Mouse (Mus musculus) neural tube, embryonic 12.5 days (tissue): Measurements from ENCODE around the gene Cd80. TPM values are rescaled to one million over a fixed set of nuclear protein-coding genes. Genes with fewer than 3 reads are reported as not detected.

Source experiments
- ATAC-seq: fragments of 200-750 bp; cut with Nextera tagmentation; 2 replicates; pipeline ENCODE4 v1.8.0; 2017; ENCODE audit warnings: low read depth, mild to moderate bottlenecking, moderate TSS enrichment, moderate library complexity; ENCODE audit not compliant: low FRiP score
- H3K27ac ChIP-seq: fragments of 300-500 bp; sonication (generic); 2 replicates; pipeline ENCODE4 v1.5.1; 2016
- H3K27me3 ChIP-seq: fragments of 300-500 bp; sonication (generic); replicated peaks from 2 replicates; pipeline ENCODE4 v1.6.1; 2016; ENCODE audit warnings: mild to moderate bottlenecking
- H3K36me3 ChIP-seq: fragments of 300-500 bp; sonication (generic); 2 replicates; pipeline ENCODE4 v1.6.1; 2016; ENCODE audit warnings: mild to moderate bottlenecking
- H3K4me1 ChIP-seq: fragments of 300-500 bp; sonication (generic); 2 replicates; pipeline ENCODE4 v1.6.1; 2016
- H3K4me2 ChIP-seq: fragments of 300-500 bp; sonication (generic); replicated peaks from 2 replicates; pipeline ENCODE4 v1.6.1; 2016; ENCODE audit warnings: mild to moderate bottlenecking
- H3K4me3 ChIP-seq: fragments of 300-500 bp; sonication (generic); 2 replicates; pipeline ENCODE4 v1.5.1; 2016
- H3K9ac ChIP-seq: fragments of 300-500 bp; sonication (generic); 2 replicates; pipeline ENCODE4 v1.6.1; 2016; ENCODE audit warnings: mild to moderate bottlenecking
- H3K9me3 ChIP-seq: fragments of 300-500 bp; sonication (generic); 2 replicates; pipeline ENCODE4 v1.6.1; 2016; ENCODE audit warnings: mild to moderate bottlenecking
- whole genome bisulfite sequencing: fragments of 180-500 bp; shearing (Covaris S2); methylation state at CpG from one replicate; pipeline ENCODE4 v1.1.7; 2016; 5-methylcytosine and 5-hydroxymethylcytosine counted together
- polyA plus RNA-seq: library from polyadenylated mRNA; unstranded; fragments of >200 nt; fragmentation: Nextera tagmentation; extraction: Ambion mirVana; gene quantifications from 2 replicates; pipeline ENCODE4 v1.2.1, GENCODE M21; 2016

The Cd80 gene
- polyA plus RNA-seq, 1 experiment from 2014 or later = 0.87 TPM

GRCm38 (mm10) chr16:38519140-38519539 is 63.8 kb downstream of the Cd80 start:
- 96% methylated on average over 2 of the region's 2 CpGs for WGBS
- H3K4me2 ChIP-seq = no peak overlapping the region
- ATAC-seq = no peak
- H3K27ac ChIP-seq = no peak overlapping the region
- no peaks in the 10 kb centered on the region for H3K9me3 ChIP-seq
- peaks cover 32% of the 10 kb centered on the region for H3K36me3 ChIP-seq
- H3K4me1 ChIP-seq = peaks cover 8% of the 10 kb centered on the region
- no peaks in the 10 kb centered on the region for H3K27me3 ChIP-seq
- H3K9ac ChIP-seq = no peak overlapping the region
- no peak overlapping the region for H3K4me3 ChIP-seq

- WGBS = 41% methylated on average over 8 of the region's 8 CpGs
- Histone ChIP-seq H3K36me3 (peaks cover 41% of the 10 kb centered on the region), H3K9ac (peak overlapping the region; percentile 45), H3K27me3 (no peaks in the 10 kb centered on the region), H3K4me3 (peak overlapping the region; percentile 95), H3K4me2 (peak overlapping the region; percentile 66), H3K27ac (no peak overlapping the region), H3K9me3 (no peaks in the 10 kb centered on the region), H3K4me1 (peaks cover 8% of the 10 kb centered on the region)
- no peak for ATAC-seq
Observed at GRCm38 (mm10) chr16:38521211-38521987, 66.0 kb downstream of the Cd80 start.

GRCm38 (mm10) chr16:38522129-38523084 is 67.0 kb downstream of the Cd80 start, which contains the start of gene Timmdc1:
Gene Timmdc1 (minus strand): TSS chr16:38522663.
- peak; percentile 99 for ATAC-seq
- Histone ChIP-seq H3K4me1 (peaks cover 8% of the 10 kb centered on the region), H3K27me3 (no peaks in the 10 kb centered on the region), H3K4me3 (peak within 1 kb of the TSS; percentile 95), H3K27ac (peak within 1 kb of the TSS; percentile 86), H3K9me3 (no peaks in the 10 kb centered on the region), H3K9ac (peak within 1 kb of the TSS; percentile 93), H3K36me3 (peaks cover 44% of the 10 kb centered on the region), H3K4me2 (peak within 1 kb of the TSS; percentile 66)
- under 1% methylated on average over 73 of the region's 73 CpGs for WGBS

- Histone ChIP-seq H3K4me3 (no peak overlapping the region), H3K9ac (no peak overlapping the region), H3K27me3 (no peaks in the 10 kb centered on the region), H3K27ac (no peak overlapping the region), H3K4me2 (no peak overlapping the region), H3K36me3 (peaks cover 67% of the 10 kb centered on the region), H3K4me1 (peaks cover 8% of the 10 kb centered on the region), H3K9me3 (no peaks in the 10 kb centered on the region)
- WGBS = 90% methylated on average over 6 of the region's 6 CpGs
- no peak for ATAC-seq
Observed at GRCm38 (mm10) chr16:38526264-38526663, 70.9 kb downstream of the Cd80 start.

- H3K9ac ChIP-seq = no peak overlapping the region
- H3K4me1 ChIP-seq = no peaks in the 10 kb centered on the region
- WGBS = 51% methylated on average over 8 of the region's 8 CpGs
- H3K27ac ChIP-seq = no peak overlapping the region
- H3K36me3 ChIP-seq = peaks cover 84% of the 10 kb centered on the region
- peak; percentile 50 for ATAC-seq
- no peaks in the 10 kb centered on the region for H3K9me3 ChIP-seq
- no peak overlapping the region for H3K4me3 ChIP-seq
- H3K4me2 ChIP-seq = no peak overlapping the region
- H3K27me3 ChIP-seq = no peaks in the 10 kb centered on the region
Observed at GRCm38 (mm10) chr16:38536544-38537146, 81.3 kb downstream of the Cd80 start.

GRCm38 (mm10) chr16:38538716-38539380 is 83.5 kb downstream of the Cd80 start:
- 90% methylated on average over 13 of the region's 13 CpGs for WGBS
- no peak overlapping the region for H3K4me3 ChIP-seq
- no peaks in the 10 kb centered on the region for H3K4me1 ChIP-seq
- H3K9me3 ChIP-seq = no peaks in the 10 kb centered on the region
- no peak for ATAC-seq
- no peak overlapping the region for H3K4me2 ChIP-seq
- H3K9ac ChIP-seq = no peak overlapping the region
- H3K27ac ChIP-seq = no peak overlapping the region
- H3K27me3 ChIP-seq = no peaks in the 10 kb centered on the region
- H3K36me3 ChIP-seq = peaks cover 83% of the 10 kb centered on the region

Other genes with a start within 250 kb of the Cd80 start
- gene Nr1i2, start 160.7 kb upstream of the Cd80 start, polyA plus RNA-seq = not detected in 2 replicates
- 0.22 and 0.25 TPM in 2 replicates for gene Maats1, start 113.4 kb upstream of the Cd80 start, polyA plus RNA-seq
- gene Cox17, start 108.6 kb upstream of the Cd80 start, polyA plus RNA-seq = 127 and 128 TPM in 2 replicates
- not detected in 2 replicates for gene Gm21987, start 108.5 kb upstream of the Cd80 start, polyA plus RNA-seq
- 0.61 and 0.94 TPM in 2 replicates for gene Popdc2, start 93.4 kb upstream of the Cd80 start, polyA plus RNA-seq
- 0.28 and 0.42 TPM in 2 replicates for gene Pla1a, start 22.4 kb upstream of the Cd80 start, polyA plus RNA-seq
- 150 and 156 TPM in 2 replicates for gene Adprh, start 2.9 kb upstream of the Cd80 start, polyA plus RNA-seq
- gene Timmdc1, start 67.1 kb downstream of the Cd80 start, polyA plus RNA-seq = 31.6 and 38.3 TPM in 2 replicates
- gene Poglut1, start 94.7 kb downstream of the Cd80 start, polyA plus RNA-seq = 70.2 and 72.9 TPM in 2 replicates
- gene Tmem39a, start 103.1 kb downstream of the Cd80 start, polyA plus RNA-seq = 67.1 and 68.6 TPM in 2 replicates